Mouse (Mus musculus): Measurements from ENCODE around the gene Ddx19b. TPM values are rescaled to one million over a fixed set of nuclear protein-coding genes. Genes with fewer than 3 reads are reported as not detected.
"Not testable (repeated sequence)": the region's sequence is repeated elsewhere in the genome, so short reads cannot be mapped to it uniquely, and the experiment has no call there.

The Ddx19b gene
- total and polyA plus RNA-seq, 3 experiments: 12.6 to 14.4 (median 13.5) TPM

- H3K27me3 ChIP-seq (replicated peaks); dilution Hi-C loops (cut with MboI; ENCODE audit: extremely low pct_ligation_motif_present, extremely low pct_unique_long_range_greater_than_20kb, low sequenced_read_pairs); H3K9me3 ChIP-seq (replicated peaks; ENCODE audit: low read length); DNase-seq (ENCODE audit: extremely low read depth); H3K36me3 ChIP-seq (replicated peaks in 1 of 2; ENCODE audit: control insufficient read depth in 1 of 2, insufficient read depth in 1 of 2, low read length in 1 of 2); H3K27ac ChIP-seq (ENCODE audit: insufficient read depth, low read depth); H3K4me2 ChIP-seq (ENCODE audit: insufficient read depth, low read depth, poor library complexity, severe bottlenecking); in situ Hi-C loops (cut with MboI; ENCODE audit: low pct_ligation_motif_present, low pct_unique_long_range_greater_than_20kb, low sequenced_read_pairs); H3K9ac ChIP-seq (ENCODE audit: insufficient read depth, low read depth); H3K4me3 ChIP-seq (replicated peaks in 1 of 3; ENCODE audit: low read depth in 2 of 3, low read length in 2 of 3, poor library complexity in 1 of 3); H3K79me2 ChIP-seq (replicated peaks; ENCODE audit: control insufficient read depth, extremely low read depth, insufficient read depth, poor library complexity, severe bottlenecking): not testable (repeated sequence)
- H3K4me1 ChIP-seq (ENCODE audit: control insufficient read depth in 1 of 2, insufficient read depth in 2 of 2): peaks cover 0 to 17% of the 10 kb centered on the region in 2 experiments; a peak in 2 of 4 replicates
- TF ChIP-seq TBP (conservative IDR thresholded peaks at IDR 0.05; ENCODE audit: low read depth, low read length): 0 out of 2 replicates have a peak, but pooled peaks have one; percentile 61
Measured at GRCm38 (mm10) chr8:111026609-111027008, 4.9 kb downstream of the Ddx19b start.

DNA sequence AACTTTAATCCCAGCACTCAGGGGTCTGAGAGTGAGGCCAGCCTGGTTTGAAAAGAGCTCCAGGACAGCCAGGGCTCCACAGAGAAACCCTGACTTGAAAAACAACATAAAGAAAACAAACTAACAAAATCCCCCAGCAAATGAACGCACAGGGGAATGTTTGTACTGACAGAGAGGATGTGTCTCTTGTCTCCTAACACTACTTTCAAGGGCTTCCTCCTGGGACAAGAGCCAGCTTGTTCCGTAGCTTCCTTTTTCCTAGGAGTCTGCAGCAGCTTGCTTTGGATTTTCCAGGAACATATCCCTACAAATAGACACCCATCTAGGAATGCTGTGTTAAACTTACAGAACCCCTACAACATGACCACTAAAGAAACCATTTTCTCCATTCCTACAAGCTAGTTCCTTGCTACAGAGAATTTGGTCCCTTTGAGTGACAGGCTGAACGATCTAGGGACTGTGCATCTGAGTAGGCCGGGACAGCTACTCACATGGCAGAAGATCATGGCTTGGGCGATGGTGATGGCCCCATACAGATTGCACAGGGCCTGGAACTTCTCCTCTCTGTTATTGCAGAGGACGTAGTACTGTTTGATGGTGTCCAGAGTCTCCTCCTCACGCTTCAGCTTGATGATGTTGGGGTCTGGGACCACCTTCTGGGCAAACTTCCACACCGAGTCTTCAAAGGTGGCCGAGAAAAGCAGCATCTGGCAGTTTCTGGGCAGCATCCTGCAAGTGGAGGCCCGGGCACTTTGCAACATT is 21.1 kb downstream of the Ddx19b start:
- H3K27ac ChIP-seq (ENCODE audit: insufficient read depth, low read depth); H3K27me3 ChIP-seq (replicated peaks); H3K9ac ChIP-seq (ENCODE audit: insufficient read depth, low read depth); H3K4me3 ChIP-seq (replicated peaks in 1 of 3; ENCODE audit: low read depth in 2 of 3, low read length in 2 of 3, poor library complexity in 1 of 3); in situ Hi-C loops (cut with MboI; ENCODE audit: low pct_ligation_motif_present, low pct_unique_long_range_greater_than_20kb, low sequenced_read_pairs); H3K4me1 ChIP-seq (ENCODE audit: control insufficient read depth in 1 of 2, insufficient read depth in 2 of 2); H3K9me3 ChIP-seq (replicated peaks; ENCODE audit: low read length); H3K4me2 ChIP-seq (ENCODE audit: insufficient read depth, low read depth, poor library complexity, severe bottlenecking); DNase-seq (ENCODE audit: extremely low read depth); H3K79me2 ChIP-seq (replicated peaks; ENCODE audit: control insufficient read depth, extremely low read depth, insufficient read depth, poor library complexity, severe bottlenecking); dilution Hi-C loops (cut with MboI; ENCODE audit: extremely low pct_ligation_motif_present, extremely low pct_unique_long_range_greater_than_20kb, low sequenced_read_pairs): not testable (repeated sequence)
- H3K36me3 ChIP-seq (replicated peaks in 1 of 2; ENCODE audit: control insufficient read depth in 1 of 2, insufficient read depth in 1 of 2, low read length in 1 of 2): peaks cover 50 to 58% of the 10 kb centered on the region in 2 experiments

DNA sequence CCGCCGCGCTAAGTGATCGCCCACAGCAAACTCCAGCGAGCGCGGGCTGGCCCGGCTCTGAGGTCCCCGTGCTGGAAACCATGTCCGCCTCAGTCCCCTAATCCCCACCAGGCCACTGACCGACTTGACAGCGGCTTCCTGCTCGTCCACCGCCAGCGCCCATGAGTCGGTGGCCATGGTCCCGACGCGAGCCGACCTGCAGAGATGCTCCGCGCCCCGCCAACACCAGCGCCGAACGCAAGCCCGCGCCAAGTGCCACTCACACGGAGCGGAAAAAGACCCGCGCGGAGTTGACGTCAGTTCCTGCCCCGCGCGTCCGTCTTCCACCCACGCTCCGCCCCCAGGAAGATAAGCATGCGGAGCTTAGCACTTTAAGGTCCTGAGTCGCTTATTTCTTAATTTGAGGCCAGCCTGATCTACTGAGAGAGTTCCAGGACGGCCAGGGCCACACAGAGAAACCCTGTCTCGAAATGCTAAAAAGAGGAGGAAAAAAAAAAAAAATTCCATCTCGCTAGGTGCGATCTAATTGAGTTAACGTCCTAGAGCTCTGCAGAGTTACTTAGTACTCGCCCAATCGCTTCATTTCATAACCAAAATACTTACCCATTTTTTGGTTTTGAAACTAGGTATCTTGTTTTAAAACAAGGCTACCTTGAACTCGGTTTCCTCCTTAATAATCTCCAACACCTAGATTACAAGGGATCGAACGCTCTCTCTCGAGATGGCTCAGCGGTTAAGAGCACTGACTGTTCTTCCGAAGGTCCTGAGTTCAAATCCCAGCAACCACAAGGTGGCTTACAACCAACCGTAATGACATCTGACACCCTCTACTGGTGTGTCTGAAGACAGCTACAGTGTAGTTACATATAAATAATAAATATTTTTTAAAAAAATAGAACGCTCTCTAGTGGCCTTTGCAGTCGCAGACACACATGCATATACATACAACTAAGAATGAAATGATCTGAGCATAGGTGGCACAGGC is 33.7 kb downstream of the Ddx19b start, which contains the start of gene Ddx19a:
Gene Ddx19a, minus strand, starts transcription at position 254 of the 985 bp plus-strand sequence.
- H3K4me1 ChIP-seq (ENCODE audit: control insufficient read depth in 1 of 2, insufficient read depth in 2 of 2): peaks cover 2 to 23% of the 10 kb centered on the region in 2 experiments; a peak in 2 of 4 replicates
- peaks cover 7 to 39% of the 10 kb centered on the region in 2 experiments for H3K36me3 ChIP-seq (replicated peaks in 1 of 2; ENCODE audit: control insufficient read depth in 1 of 2, insufficient read depth in 1 of 2, low read length in 1 of 2)
- in situ Hi-C loops (cut with MboI; ENCODE audit: low pct_ligation_motif_present, low pct_unique_long_range_greater_than_20kb, low sequenced_read_pairs): no loop called here
- H3K4me2 ChIP-seq (ENCODE audit: insufficient read depth, low read depth, poor library complexity, severe bottlenecking): peak within 1 kb of the TSS; percentile 94
- dilution Hi-C loops (cut with MboI; ENCODE audit: extremely low pct_ligation_motif_present, extremely low pct_unique_long_range_greater_than_20kb, low sequenced_read_pairs): no loop called here
- H3K4me3 ChIP-seq (replicated peaks in 1 of 3; ENCODE audit: low read depth in 2 of 3, low read length in 2 of 3, poor library complexity in 1 of 3): peak within 1 kb of the TSS; percentile 86 to 93 (median 93)
- H3K27ac ChIP-seq (ENCODE audit: insufficient read depth, low read depth): peak within 1 kb of the TSS; percentile 48; the same call in 1 of the 2 replicates
- peaks cover 44% of the 10 kb centered on the region for H3K79me2 ChIP-seq (replicated peaks; ENCODE audit: control insufficient read depth, extremely low read depth, insufficient read depth, poor library complexity, severe bottlenecking)
- peak; percentile 89 for DNase-seq (ENCODE audit: extremely low read depth)
- H3K9me3 ChIP-seq (replicated peaks; ENCODE audit: low read length): no peaks in the 10 kb centered on the region
- no peaks in the 10 kb centered on the region for H3K27me3 ChIP-seq (replicated peaks)
- peak within 1 kb of the TSS; percentile 81 for H3K9ac ChIP-seq (ENCODE audit: insufficient read depth, low read depth)
- TF ChIP-seq UBTF (IDR thresholded peaks at IDR 0.05; ENCODE audit: low read depth, low read length) (no peak), ZMIZ1 (IDR thresholded peaks at IDR 0.05; ENCODE audit: low read depth, low read length) (peak; percentile 73), ZC3H11A (IDR thresholded peaks at IDR 0.05; ENCODE audit: low read depth, low read length) (no peak), RCOR1 (conservative IDR thresholded peaks at IDR 0.05; ENCODE audit: low read depth, low read length) (no peak), BHLHE40 (IDR thresholded peaks at IDR 0.05; ENCODE audit: low read depth, low read length) (no peak), MAX (IDR thresholded peaks at IDR 0.05; ENCODE audit: low read length) (peak; percentile 91), ETS1 (conservative IDR thresholded peaks at IDR 0.05; ENCODE audit: low read depth, low read length) (no peak), JUN (IDR thresholded peaks at IDR 0.05; ENCODE audit: insufficient read depth, low read depth, low read length) (no peak), EP300 (IDR thresholded peaks at IDR 0.05; ENCODE audit: low read length) (no peak), MYC (IDR thresholded peaks at IDR 0.05; ENCODE audit: low read depth, low read length) (peak; percentile 82), ZNF384 (IDR thresholded peaks at IDR 0.05; ENCODE audit: low read depth, low read length) (peak; percentile 55; the same call in 1 of the 2 replicates), USF2 (conservative IDR thresholded peaks at IDR 0.05; ENCODE audit: low read depth, low read length) (no peak), PAX5 (IDR thresholded peaks at IDR 0.05; ENCODE audit: low read length) (no peak), IRF4 (IDR thresholded peaks at IDR 0.05; ENCODE audit: low read depth, low read length) (peak; percentile 36; the same call in 1 of the 2 replicates), MAZ (IDR thresholded peaks at IDR 0.05; ENCODE audit: low read depth, low read length) (no peak), E2F4 (IDR thresholded peaks at IDR 0.05; ENCODE audit: insufficient replicate concordance, low read depth, low read length) (0 out of 2 replicates have a peak, but pooled peaks have one; percentile 53), MXI1 (IDR thresholded peaks at IDR 0.05; ENCODE audit: low read depth, low read length) (peak; percentile 91), KAT2A (IDR thresholded peaks at IDR 0.05; ENCODE audit: insufficient replicate concordance, low read length) (peak; percentile 75; the same call in 1 of the 2 replicates), NRF1 (IDR thresholded peaks at IDR 0.05; ENCODE audit: low read depth, low read length) (peak; percentile 41)

All from CH12.LX (cell line).